Mouse (Mus musculus) thymus, adult 2 months (tissue): ENCODE data around the gene Mapre3.

ENCODE experiments used
- CTCF ChIP-seq: fragments of 200-500 bp; IDR thresholded peaks from 2 replicates; pipeline ENCODE4 v1.5.1; 2012; ENCODE audit warnings: mild to moderate bottlenecking, control low read depth, low read length, moderate library complexity, borderline replicate concordance; ENCODE audit not compliant: control insufficient read depth, poor library complexity, insufficient read depth; ENCODE audit errors: extremely low read depth
- POLR2A ChIP-seq: fragments of 200-500 bp; IDR thresholded peaks from 2 replicates; pipeline ENCODE4 v1.6.1; 2012; ENCODE audit warnings: mild to moderate bottlenecking, low read length, control low read depth, moderate library complexity; ENCODE audit not compliant: control insufficient read depth, poor library complexity, insufficient read depth; ENCODE audit errors: extremely low read depth

DNA sequence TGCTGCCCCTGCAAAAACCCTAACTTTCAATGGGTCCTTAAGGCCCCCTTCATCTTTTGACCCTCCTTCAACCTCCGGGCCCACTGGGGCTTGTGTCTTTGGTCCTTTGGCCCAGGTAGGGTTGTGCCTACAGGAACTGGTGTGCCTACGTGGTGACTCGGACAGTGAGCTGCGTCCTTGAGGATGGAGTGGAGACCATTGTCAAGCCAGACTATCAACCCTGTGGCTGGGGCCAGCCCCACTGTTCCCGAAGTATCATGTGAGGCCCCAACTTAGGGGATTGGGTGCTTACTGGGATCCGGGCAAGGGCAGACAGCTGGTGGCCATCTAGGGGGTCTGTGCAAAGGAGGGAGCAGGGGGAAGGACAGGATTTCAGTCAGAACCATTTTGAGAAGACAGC lies 100.4 kb downstream of the Mapre3 start:
- TF ChIP-seq POLR2A (no peak), CTCF (no peak)
